Mouse (Mus musculus) splenic B cell, adult 2 months (primary cell): ENCODE results near the gene Tead3.

Experiments used
- DNase-seq: peaks from one replicate; pipeline ENCODE4 v3.0.0-alpha.2; 2011; ENCODE audit warnings: low read depth, low spot score
- H3K27me3 ChIP-seq: 2 replicates; pipeline ENCODE4 v1.6.1; 2012; ENCODE audit warnings: mild to moderate bottlenecking, low read length, moderate library complexity, mixed read lengths; ENCODE audit not compliant: control insufficient read depth, poor library complexity, insufficient read depth, severe bottlenecking
- H3K36me3 ChIP-seq: 2 replicates; pipeline ENCODE4 v1.6.1; 2012; ENCODE audit warnings: mild to moderate bottlenecking, low read length, moderate library complexity, mixed read lengths; ENCODE audit not compliant: control insufficient read depth, poor library complexity, insufficient read depth, severe bottlenecking

Tead3 gene

DNA sequence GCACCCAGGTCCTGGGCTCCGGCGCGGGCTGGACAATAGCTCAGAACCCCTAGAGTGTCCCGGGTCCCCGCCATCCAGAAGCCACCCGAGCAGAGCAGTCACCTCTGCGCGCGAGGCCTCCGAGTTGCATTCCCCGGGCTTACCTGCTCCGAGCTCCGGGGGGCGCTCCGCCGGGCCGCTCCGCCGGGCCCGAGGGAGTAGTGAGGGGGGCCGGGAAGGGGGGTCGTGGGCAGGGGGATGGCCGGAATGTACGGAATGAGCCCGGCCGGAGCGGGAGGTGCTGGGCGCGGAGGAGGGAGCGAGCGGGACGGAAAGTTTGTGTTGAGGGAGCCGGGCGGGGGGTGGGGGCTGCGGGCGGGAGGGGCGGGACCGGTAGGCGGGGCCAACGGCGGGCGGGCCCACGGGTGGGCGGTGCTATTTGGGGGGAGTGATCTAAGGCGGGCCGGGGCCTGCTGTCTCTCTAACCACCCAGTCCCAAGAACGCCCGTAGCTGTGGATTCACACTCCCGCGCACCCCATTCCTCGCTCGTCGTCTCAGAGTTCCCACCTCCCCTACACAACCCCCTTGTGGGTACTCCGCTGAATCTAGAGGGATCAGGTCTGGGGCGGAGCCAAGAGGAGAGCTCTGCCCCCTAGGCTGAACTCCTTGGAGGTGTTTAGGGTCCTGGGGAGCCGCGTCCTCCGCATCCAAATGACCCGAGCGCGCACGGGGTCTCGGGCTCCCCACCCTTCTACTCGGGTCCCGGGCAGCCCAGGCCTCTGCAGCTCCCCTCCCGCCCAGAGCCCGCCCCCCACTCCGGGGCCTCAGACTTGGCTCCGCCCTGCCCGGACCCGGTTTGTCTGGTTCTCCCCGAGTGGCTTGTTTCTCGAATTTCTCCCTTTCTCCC lies at the start of gene Tead3:
Tead3 (minus strand) TSS at position 352 of the 887 bp plus-strand sequence.
- DNase-seq = peak; percentile 55
- H3K27me3 ChIP-seq = no peaks in the 10 kb centered on the region; the same call in 1 of the 2 replicates
- H3K36me3 ChIP-seq = no peaks in the 10 kb centered on the region

DNA sequence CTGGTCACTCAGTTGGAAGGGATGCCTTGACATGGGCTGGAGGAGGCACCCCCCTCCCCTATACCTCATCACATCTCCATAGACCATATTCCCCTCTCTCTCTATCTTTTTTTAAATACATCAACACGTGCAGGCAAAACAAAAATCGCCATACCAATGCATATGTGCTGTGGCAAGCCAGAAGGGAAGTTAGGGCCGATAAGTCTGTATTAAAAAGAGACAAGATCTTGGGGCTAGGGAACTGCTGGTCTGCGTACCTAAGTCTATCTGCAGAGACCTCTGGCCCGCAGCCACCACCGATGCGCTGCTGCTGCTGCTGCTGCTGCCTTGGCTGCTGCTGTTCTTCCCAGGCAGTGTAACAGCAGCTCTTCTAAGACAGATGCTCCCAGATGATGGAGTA lies 44.4 kb upstream of the Tead3 start:
- Histone ChIP-seq H3K27me3 (no peaks in the 10 kb centered on the region), H3K36me3 (no peaks in the 10 kb centered on the region)
- DNase-seq = no peak

DNA sequence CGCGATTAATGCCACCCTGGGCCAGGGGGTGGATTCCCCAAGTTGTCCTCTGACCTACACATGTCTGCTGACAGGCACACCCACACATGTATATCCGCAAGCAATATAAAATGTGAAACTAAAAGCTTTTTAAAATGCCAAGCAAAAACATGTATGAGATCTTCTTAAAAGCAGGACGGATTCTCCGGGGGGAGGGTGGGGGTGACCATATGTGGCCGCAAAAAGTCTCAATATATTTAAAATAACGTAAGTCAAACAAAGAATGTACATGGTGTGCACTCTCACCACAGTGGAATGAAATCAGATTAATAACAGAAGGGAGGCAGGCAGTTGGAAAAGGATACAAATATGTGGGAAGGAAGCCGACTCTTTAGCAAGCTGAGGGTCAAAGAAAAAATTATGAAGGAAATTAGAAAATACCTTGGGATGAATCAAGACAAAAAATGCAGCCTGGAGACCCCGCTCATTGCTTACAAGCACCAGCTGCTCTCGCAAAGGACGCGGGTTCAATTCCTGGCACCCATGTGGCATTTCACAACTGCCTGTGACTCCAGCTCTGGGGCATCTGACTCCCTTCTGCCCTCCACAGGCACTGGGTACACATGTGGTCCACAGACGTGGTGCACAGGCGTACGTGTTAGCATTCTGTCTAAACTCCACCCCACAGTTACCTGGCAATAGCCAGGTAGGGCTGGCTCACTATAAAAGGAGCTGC lies 43.6 kb upstream of the Tead3 start:
- DNase-seq = no peak
- Histone ChIP-seq H3K36me3 (no peaks in the 10 kb centered on the region), H3K27me3 (no peaks in the 10 kb centered on the region)

DNA sequence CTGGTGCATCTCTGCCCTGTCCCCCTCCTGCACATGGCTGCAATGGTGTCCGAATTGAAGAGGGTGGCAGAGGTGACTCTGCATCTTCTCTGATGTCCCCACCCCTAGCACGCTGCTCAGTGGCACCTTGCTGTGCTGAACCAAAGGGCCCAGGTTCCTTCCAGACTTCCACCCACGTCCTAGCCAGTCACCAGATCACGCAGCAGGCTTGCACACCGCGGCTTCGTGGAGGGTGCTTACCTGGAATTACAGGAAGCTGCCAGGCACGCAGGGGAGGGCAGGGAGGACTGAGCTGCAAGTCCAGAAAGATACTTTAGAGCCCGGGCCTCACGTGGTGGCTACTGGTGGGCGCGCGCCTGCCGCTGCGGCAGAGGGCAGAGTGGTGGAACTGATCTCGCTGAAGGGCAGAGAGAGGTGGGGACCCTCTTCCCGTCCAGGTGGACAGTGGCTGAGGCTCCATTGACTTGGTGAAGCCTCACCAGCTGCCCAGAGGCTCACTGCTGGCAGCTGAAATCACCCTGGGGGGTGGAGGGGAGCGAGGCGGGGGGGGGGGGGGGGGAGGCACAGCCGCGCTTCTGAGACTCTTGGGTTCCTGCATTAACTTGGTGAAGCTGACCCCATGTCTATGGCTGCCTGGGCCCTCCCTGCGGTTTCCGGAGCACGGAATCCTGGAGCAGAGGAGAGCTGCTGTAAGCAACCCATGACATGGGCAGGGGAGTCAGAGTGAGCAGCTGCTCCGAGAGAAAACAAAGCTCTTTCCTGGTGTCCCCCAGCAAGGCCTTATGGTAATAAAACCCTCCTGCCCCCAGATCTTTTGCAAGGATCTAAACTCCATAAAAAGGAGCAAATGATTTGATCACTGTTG lies 41.2 kb upstream of the Tead3 start:
- DNase-seq = no peak
- Histone ChIP-seq H3K27me3 (no peaks in the 10 kb centered on the region), H3K36me3 (no peaks in the 10 kb centered on the region)

DNA sequence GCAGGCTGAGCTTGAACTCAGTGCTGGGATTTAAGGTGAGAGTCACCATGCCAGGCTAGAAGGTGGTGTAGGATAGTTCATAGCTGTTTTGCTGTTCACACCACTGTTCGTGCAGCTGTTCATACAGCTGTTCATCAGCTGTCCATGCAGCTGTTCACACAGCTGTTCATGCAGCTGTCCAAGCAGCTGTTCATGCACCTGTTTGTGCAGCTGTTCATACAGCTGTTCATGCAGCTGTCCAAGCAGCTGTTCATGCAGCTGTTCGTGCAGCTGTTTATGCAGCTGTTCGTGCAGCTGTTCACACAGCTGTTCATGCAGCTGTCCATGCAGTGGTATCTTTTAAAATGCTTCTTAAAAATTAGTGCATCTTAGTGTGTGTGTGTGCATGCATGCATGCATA lies 37.9 kb upstream of the Tead3 start:
- no peak for DNase-seq
- no peaks in the 10 kb centered on the region for H3K27me3 ChIP-seq
- H3K36me3 ChIP-seq = no peaks in the 10 kb centered on the region

DNA sequence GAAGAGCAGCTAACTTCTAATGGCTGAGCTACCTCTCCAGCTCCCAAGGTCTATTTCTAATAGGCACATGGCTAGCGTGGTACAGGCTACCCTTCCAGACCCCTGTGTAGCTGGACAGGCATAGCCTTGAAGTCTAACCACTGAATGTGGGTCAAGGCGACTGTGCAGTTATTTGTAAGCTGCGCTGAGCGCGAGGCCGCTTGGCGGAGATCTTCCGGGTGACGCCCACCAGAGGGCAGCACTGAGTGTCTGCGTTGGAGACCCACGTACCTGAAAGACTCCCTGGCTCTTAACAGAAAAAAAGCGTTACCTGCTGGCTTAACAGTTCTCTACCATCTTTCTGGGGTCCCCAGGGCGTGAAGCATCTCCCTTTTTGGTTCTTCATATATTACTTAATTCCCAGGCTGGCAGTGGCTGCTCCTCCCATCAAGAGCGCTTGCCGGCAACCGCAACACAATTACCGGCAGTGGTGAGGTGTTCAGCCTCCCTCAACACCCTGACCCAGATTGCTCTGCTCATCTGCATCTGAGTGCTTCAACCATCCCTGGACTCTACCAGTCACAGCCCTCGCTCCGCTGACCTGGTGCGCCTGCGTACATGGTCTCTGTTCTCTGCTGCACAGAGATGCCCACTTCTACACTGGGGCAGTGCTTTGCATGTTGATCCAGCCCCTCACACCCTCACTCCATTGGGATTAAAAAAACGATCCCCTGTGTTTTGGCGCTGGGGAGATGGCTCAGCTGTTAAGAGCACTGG lies 35.7 kb upstream of the Tead3 start:
- Histone ChIP-seq H3K36me3 (no peaks in the 10 kb centered on the region), H3K27me3 (no peaks in the 10 kb centered on the region)
- DNase-seq = peak; percentile 85

DNA sequence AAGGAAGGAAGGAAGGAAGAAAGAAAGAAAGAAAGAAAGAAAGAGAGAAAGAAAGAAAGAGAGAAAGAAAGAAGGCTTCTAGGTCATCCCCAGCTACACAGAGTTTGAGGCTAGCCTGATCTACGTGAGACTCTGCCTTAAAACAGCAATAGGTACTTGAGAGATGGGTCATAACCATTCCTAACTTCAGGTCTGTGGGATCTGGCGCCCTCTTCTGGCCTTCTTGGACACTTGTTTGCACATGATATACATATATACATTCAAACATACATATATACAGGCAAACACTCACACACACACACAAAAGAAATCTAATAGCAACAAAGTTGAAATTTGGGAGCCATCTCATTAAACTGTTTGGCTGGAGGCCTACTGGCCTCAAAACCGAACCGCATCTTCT lies 33.7 kb upstream of the Tead3 start:
- no peaks in the 10 kb centered on the region for H3K27me3 ChIP-seq
- no peaks in the 10 kb centered on the region for H3K36me3 ChIP-seq
- DNase-seq = peak; percentile 52

DNA sequence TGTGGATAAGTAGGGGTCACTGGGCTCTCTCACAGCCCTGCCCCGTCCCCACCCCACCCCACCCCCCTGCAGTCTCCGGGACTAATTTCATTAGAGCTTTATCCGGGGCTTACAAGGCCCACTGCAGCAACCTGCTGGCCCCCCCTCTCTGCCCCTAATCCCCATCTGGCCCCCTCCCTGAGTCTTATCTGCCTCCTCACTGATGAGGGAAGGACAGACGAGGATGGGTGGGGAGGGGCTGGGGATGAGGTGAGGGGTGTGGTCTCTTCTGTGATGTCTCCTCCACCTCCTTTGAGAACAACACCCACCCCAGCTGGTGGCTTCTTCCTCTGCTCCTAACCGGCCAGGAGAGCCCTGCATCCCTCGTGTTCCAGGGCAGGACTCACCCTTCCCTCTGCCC lies 29.6 kb upstream of the Tead3 start:
- Histone ChIP-seq H3K36me3 (no peaks in the 10 kb centered on the region), H3K27me3 (no peaks in the 10 kb centered on the region)
- DNase-seq = no peak

DNA sequence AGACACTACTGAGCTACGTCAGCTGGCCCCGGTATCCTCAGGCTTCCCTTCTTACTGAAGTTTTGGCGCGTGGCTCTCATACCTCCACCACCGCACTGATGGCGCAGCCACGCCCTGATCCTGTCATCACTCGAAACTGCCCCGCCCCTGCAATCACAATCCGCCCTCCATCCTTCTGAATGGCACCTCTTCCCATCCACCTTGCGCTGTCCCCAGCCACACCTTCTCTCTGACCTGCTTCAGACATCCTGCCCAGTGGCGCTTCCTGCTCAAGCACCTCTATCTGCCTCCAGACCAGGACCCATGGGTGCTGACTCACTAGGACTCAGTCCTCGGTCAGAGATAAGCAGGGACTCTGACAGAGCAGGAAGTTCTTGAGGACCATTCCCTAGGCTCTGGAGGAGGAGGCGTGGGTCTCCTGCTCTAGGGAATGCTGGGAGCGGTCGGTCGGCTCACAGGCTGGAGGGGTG lies 25.0 kb upstream of the Tead3 start:
- H3K36me3 ChIP-seq = no peaks in the 10 kb centered on the region
- H3K27me3 ChIP-seq = no peaks in the 10 kb centered on the region
- peak; percentile 15 for DNase-seq

DNA sequence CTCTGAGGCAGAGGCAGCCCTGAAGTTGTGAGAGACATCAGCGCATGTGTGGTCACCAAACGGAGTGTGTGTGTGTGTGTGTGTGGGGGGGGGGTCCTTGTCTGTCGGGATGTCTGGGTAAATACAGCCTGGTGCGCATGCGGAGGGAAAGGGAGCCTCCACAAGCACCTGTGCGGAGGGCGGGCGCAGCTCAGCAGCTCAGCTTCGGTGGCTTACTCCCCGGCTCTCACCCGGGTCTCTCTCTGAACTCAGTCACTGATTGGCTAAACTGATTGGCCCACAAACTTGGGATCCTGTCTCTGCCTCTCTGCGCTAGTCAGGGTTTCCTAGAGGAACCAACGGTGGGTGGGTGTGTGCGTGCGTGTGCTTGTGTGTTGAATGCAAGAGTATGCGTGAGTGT lies 23.9 kb upstream of the Tead3 start:
- DNase-seq = no peak
- no peaks in the 10 kb centered on the region for H3K27me3 ChIP-seq
- H3K36me3 ChIP-seq = no peaks in the 10 kb centered on the region

DNA sequence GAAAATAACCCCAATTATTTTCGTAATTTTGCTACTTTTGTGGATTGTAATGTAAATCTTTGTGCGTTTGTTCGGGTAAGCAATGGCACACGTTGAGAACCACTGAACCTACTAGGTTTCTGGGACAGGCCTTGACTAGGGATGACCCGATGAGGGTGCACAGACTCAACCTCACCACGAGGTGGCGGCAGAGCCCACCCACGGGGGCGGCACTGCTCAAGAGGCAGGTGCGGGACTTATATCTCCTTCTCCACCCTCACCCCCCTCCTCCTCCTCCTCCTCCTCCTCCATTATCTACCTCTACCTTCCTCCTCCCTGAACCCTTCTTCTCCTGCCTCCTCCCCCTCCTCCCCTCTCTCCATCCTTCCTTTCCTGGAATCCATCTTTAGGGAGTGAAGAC lies 23.2 kb upstream of the Tead3 start:
- peak; percentile 71 for DNase-seq
- Histone ChIP-seq H3K36me3 (no peaks in the 10 kb centered on the region), H3K27me3 (no peaks in the 10 kb centered on the region)

DNA sequence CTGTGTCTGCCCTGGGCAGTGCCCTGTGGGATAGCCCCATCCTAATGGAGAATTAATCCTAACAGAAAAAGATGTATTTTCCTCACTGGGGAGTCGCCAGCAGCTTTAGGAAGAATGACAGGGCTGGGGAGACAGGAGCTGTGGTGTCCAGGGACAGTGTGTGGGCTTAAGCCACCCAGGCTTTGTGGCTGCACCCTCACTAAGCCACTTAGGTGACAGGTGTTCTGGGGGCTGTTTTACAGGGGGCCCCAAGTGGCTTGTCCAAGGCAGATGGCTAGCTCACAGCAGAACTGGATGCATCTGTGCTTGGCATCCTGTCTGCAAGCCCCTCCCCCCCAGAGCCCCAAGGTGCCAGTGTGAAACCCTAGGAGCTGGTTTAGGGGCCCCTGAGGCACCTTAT lies 21.3 kb upstream of the Tead3 start:
- no peak for DNase-seq

DNA sequence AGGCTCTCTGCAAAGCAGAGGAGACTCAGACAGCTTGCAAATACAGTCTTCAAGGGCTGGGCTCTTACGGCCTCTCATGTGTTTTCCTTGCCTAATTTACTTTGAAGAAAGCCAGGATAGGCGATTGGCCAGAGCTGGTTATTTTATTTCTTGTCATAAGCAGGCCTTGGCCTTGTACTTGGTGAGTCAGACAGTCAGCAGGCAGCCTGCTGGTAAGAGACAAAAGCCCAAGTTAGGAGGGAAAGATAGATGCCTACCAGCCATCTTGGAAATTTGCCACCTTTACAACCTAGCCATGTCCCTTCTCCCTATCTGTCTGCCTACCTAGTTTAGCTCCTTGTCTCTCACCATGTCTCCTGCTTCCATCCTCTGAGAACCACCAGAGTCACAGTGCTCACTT lies 20.7 kb upstream of the Tead3 start:
- Histone ChIP-seq H3K27me3 (no peaks in the 10 kb centered on the region; the same call in 1 of the 2 replicates), H3K36me3 (no peaks in the 10 kb centered on the region)
- DNase-seq = no peak

More for the DNA sequence above, 21.3 kb upstream of the Tead3 start:
- Histone ChIP-seq H3K36me3 (no peaks in the 10 kb centered on the region), H3K27me3 (no peaks in the 10 kb centered on the region; the same call in 1 of the 2 replicates)

DNA sequence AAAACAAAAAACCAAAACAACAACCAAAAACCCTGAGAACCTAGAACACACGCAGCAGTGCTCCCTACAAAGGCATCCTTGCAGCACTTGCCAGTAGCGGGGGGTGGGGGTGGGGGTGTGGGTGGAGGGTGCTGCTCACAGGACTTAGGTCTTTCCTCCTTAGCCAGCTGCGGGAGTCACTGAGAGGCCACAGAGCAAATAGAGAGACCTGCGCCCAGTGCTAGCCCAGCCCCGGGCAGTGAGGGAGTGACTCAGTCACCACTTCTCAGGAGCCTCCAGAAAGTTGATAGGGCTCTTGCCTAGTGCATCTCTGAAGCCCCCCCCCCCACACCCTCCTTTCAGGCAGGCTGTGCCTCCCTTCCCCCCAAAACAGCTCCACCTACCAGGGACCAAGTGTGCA lies 18.4 kb upstream of the Tead3 start:
- no peak for DNase-seq
- H3K36me3 ChIP-seq = no peaks in the 10 kb centered on the region
- H3K27me3 ChIP-seq = no peaks in the 10 kb centered on the region; the same call in 1 of the 2 replicates
